Mouse (Mus musculus) macrophage (primary cell): ENCODE results near the gene Nlrp5. TPM values are rescaled to one million over a fixed set of nuclear protein-coding genes. Genes with fewer than 3 reads are reported as not detected.
"Not testable (repeated sequence)": the region's sequence is repeated elsewhere in the genome, so short reads cannot be mapped to it uniquely, and the experiment has no call there.

Experiments
- H3K27ac ChIP-seq: fragments of 350-480 bp; formaldehyde crosslinking; 2 replicates; pipeline ENCODE4 v1.9.0; 2021
- H3K36me3 ChIP-seq: fragments of 350-480 bp; formaldehyde crosslinking; 2 replicates; pipeline ENCODE4 v1.9.0; 2021; ENCODE audit errors: inconsistent target
- H3K4me3 ChIP-seq: fragments of 350-480 bp; formaldehyde crosslinking; 2 replicates; pipeline ENCODE4 v1.9.0; 2021; ENCODE audit errors: inconsistent target
- H3K79me2 ChIP-seq: fragments of 350-480 bp; formaldehyde crosslinking; 2 replicates; pipeline ENCODE4 v1.9.0; 2021; ENCODE audit errors: inconsistent target
- WGBS: methylation state at CpG from one replicate; pipeline ENCODE4 v1.1.7; 2026; ENCODE audit warnings: inconsistent platforms; ENCODE audit not compliant: missing documents; 5-methylcytosine and 5-hydroxymethylcytosine counted together
- polyA plus RNA-seq: library from polyadenylated mRNA; stranded (reverse); fragments of 250-400 nt; gene quantifications from 3 replicates; pipeline ENCODE4 v1.2.4, GENCODE M21; 2018; ENCODE audit warnings: inconsistent platforms
- total RNA-seq, 78 experiments: library from RNA; depleted of rRNA; stranded (reverse); fragments of 250-400 nt; gene quantifications; 1 replicate in 9 of 78; 2 replicates in 24 of 78; 3 replicates in 43 of 78; 4 replicates in 2 of 78; pipeline ENCODE4 v1.2.4; 2018; ENCODE audit warnings: inconsistent platforms in 56 of 78

Gene Nlrp5
- not detected for total RNA-seq (2018; cell fraction: chromatin; rRNA removed)
- not detected for total RNA-seq (2018; cell fraction: cytosol; rRNA removed)
- total RNA-seq (2018; cell fraction: nucleus; rRNA removed) = not detected
- not detected in 3 replicates for polyA plus RNA-seq

DNA sequence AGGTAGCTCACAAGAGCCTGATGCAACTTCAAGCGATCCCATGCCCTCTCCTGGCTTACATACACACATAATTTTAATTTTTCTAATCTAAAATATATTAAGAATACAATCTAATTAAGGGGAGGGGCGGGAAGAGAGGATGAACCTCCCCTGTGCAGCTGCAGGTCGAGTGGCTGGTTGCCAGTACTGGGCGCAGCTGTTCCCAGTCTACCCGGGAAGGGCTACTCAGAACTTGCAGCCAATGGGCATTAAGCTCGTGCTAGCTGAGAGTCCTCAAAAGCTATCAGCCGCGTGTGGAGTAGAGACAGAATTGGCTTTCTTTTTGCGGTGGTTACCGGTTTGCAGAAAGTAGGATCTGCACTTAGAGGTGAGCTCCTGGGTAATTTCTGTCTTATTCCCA is at the start of gene Nlrp5:
Gene Nlrp5 (plus strand): TSS at position 301 of the 400 bp plus-strand sequence.
- H3K4me3 ChIP-seq = no peak within 1 kb of the TSS
- H3K27ac ChIP-seq = no peak within 1 kb of the TSS
- H3K79me2 ChIP-seq = no peaks in the 10 kb centered on the region
- H3K36me3 ChIP-seq = no peaks in the 10 kb centered on the region
- WGBS = 73% methylated on average over 10 of the region's 10 CpGs

DNA sequence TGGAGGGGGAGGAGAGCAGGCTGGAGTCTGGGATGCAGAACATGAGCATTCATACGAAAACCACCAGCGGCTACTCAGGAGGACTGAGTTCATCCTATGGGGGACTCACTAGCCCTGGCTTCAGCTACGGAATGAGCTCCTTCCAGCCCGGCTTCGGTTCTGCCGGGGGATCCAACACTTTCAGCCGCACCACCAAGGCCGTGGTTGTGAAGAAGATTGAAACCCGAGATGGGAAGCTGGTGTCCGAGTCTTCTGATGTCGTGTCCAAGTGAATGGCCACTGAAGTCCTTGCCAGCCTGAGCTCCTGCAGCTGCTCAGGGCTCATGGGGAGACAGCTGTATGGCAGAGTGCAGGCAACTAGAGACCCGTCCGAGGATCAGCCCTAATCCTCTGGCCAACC is 27.4 kb upstream of the Nlrp5 start:
- not testable (repeated sequence) for H3K36me3 ChIP-seq, H3K4me3 ChIP-seq, H3K79me2 ChIP-seq, H3K27ac ChIP-seq
- WGBS = 91% methylated on average over 4 of the region's 13 CpGs

GRCm38 (mm10) chr7:23470201-23470600 is 84.5 kb downstream of the Nlrp5 start:
- not testable (repeated sequence) for H3K36me3 ChIP-seq

GRCm38 (mm10) chr7:23470832-23471231 is 85.1 kb downstream of the Nlrp5 start:
- H3K36me3 ChIP-seq, H3K27ac ChIP-seq, H3K4me3 ChIP-seq, H3K79me2 ChIP-seq: not testable (repeated sequence)
- WGBS = 64% methylated on average over 3 of the region's 3 CpGs

More at GRCm38 (mm10) chr7:23470201-23470600, 84.5 kb downstream of the Nlrp5 start:
- not testable (repeated sequence) for H3K4me3 ChIP-seq, H3K79me2 ChIP-seq, H3K27ac ChIP-seq
- 89% methylated on average over 3 of the region's 3 CpGs for WGBS

GRCm38 (mm10) chr7:23472886-23473285 is 87.2 kb downstream of the Nlrp5 start:
- not testable (repeated sequence) for H3K36me3 ChIP-seq, H3K79me2 ChIP-seq, H3K4me3 ChIP-seq, H3K27ac ChIP-seq
- 56% methylated on average over 2 of the region's 2 CpGs for WGBS

Other genes with a start within 250 kb of the Nlrp5 start
- gene Gm10662, start 241.4 kb upstream of the Nlrp5 start, polyA plus RNA-seq = not detected in 3 replicates
- not detected in 3 replicates for gene Vmn1r165, start 168.6 kb upstream of the Nlrp5 start, polyA plus RNA-seq
- not detected in 3 replicates for gene Vmn1r166, start 134.2 kb upstream of the Nlrp5 start, polyA plus RNA-seq
- not detected in 3 replicates for gene Gm6902, start 107.0 kb upstream of the Nlrp5 start, polyA plus RNA-seq
- not detected in 3 replicates for gene Nlrp4e, start 84.7 kb upstream of the Nlrp5 start, polyA plus RNA-seq
- not detected in 3 replicates for gene Vmn1r167, start 121.3 kb downstream of the Nlrp5 start, polyA plus RNA-seq
- not detected in 3 replicates for gene Vmn1r168, start 153.8 kb downstream of the Nlrp5 start, polyA plus RNA-seq
- not detected in 3 replicates for gene Vmn1r169, start 189.6 kb downstream of the Nlrp5 start, polyA plus RNA-seq
- not detected in 3 replicates for gene Vmn1r170, start 220.3 kb downstream of the Nlrp5 start, polyA plus RNA-seq
- not detected in 3 replicates for gene Vmn1r171, start 244.8 kb downstream of the Nlrp5 start, polyA plus RNA-seq